Mouse (Mus musculus) CH12.LX (cell line): ENCODE data around the gene Zdhhc4. TPM values are rescaled to one million over a fixed set of nuclear protein-coding genes. Genes with fewer than 3 reads are reported as not detected.

Experiments used
- DNase-seq: peaks from one replicate; pipeline ENCODE4 v3.0.0-alpha.2; 2013; ENCODE audit errors: extremely low read depth
- H3K27ac ChIP-seq: 2 replicates; pipeline ENCODE4 v1.5.1; 2012; ENCODE audit warnings: low read depth, mild to moderate bottlenecking, control low read depth, moderate library complexity; ENCODE audit not compliant: insufficient read depth
- H3K27me3 ChIP-seq: replicated peaks from 2 replicates; pipeline ENCODE3; 2012; ENCODE audit warnings: inconsistent platforms
- H3K36me3 ChIP-seq, 2 experiments: replicated peaks in 1 of 2; 2 replicates each; pipeline versions ENCODE3 to v1.6.1; 2012; ENCODE audit warnings: inconsistent platforms in 1 of 2, low read length in 1 of 2, mild to moderate bottlenecking in 1 of 2, mixed read lengths in 1 of 2, moderate library complexity in 1 of 2; ENCODE audit not compliant: control insufficient read depth in 1 of 2, insufficient read depth in 1 of 2
- H3K4me1 ChIP-seq, 2 experiments: 2 replicates each; pipeline ENCODE4 v1.6.1; 2012; ENCODE audit warnings: inconsistent platforms in 1 of 2, moderate library complexity in 1 of 2; ENCODE audit not compliant: insufficient read depth in 2 of 2, control insufficient read depth in 1 of 2
- H3K4me2 ChIP-seq: 2 replicates; pipeline ENCODE4 v1.6.1; 2012; ENCODE audit warnings: low read depth, mild to moderate bottlenecking, control low read depth; ENCODE audit not compliant: poor library complexity, insufficient read depth, severe bottlenecking
- H3K4me3 ChIP-seq, 3 experiments: fragments of 150-350 bp in 1 of 3; sonication (generic) in 1 of 3; replicated peaks in 1 of 3; 2 replicates each; pipeline versions ENCODE3 to v1.5.1; 2011 to 2012; ENCODE audit warnings: low read depth in 2 of 3, low read length in 2 of 3, mild to moderate bottlenecking in 2 of 3, moderate library complexity in 2 of 3, control low read depth in 1 of 3, improper control_type of control experiment in 1 of 3, inconsistent platforms in 1 of 3, mixed read lengths in 1 of 3; ENCODE audit not compliant: poor library complexity in 1 of 3
- H3K79me2 ChIP-seq: replicated peaks from 2 replicates; pipeline ENCODE4 v1.6.1; 2012; ENCODE audit warnings: mild to moderate bottlenecking, moderate library complexity; ENCODE audit not compliant: control insufficient read depth, poor library complexity, insufficient read depth, severe bottlenecking; ENCODE audit errors: extremely low read depth
- H3K9ac ChIP-seq: 2 replicates; pipeline ENCODE4 v1.6.1; 2012; ENCODE audit warnings: low read depth, mild to moderate bottlenecking, control low read depth, moderate library complexity; ENCODE audit not compliant: insufficient read depth
- H3K9me3 ChIP-seq: replicated peaks from 2 replicates; pipeline ENCODE3; 2012; ENCODE audit warnings: low read length, inconsistent platforms, mixed read lengths
- BHLHE40 ChIP-seq: IDR thresholded peaks from 2 replicates; pipeline ENCODE4 v1.6.1; 2011; ENCODE audit warnings: mild to moderate bottlenecking, low read depth, low read length, improper control_type of control experiment
- CHD1 ChIP-seq: IDR thresholded peaks from 2 replicates; pipeline ENCODE4 v1.6.1; 2012; ENCODE audit warnings: low read depth, low read length, improper control_type of control experiment, inconsistent platforms
- ELF1 ChIP-seq: IDR thresholded peaks from 2 replicates; pipeline ENCODE4 v1.6.1; 2014; ENCODE audit warnings: low read depth, mild to moderate bottlenecking, inconsistent platforms, low read length, improper control_type of control experiment
- ETS1 ChIP-seq: conservative IDR thresholded peaks from 2 replicates; pipeline ENCODE4 v1.6.1; 2012; ENCODE audit warnings: low read depth, mild to moderate bottlenecking, inconsistent platforms, low read length, improper control_type of control experiment, moderate library complexity
- HCFC1 ChIP-seq: IDR thresholded peaks from 2 replicates; pipeline ENCODE4 v1.6.1; 2012; ENCODE audit warnings: low read depth, mild to moderate bottlenecking, inconsistent platforms, low read length, improper control_type of control experiment
- JUN ChIP-seq: IDR thresholded peaks from 2 replicates; pipeline ENCODE4 v1.6.1; 2011; ENCODE audit warnings: low read depth, mild to moderate bottlenecking, low read length, improper control_type of control experiment, moderate library complexity; ENCODE audit not compliant: insufficient read depth
- KAT2A ChIP-seq: IDR thresholded peaks from 2 replicates; pipeline ENCODE4 v1.6.1; 2012; ENCODE audit warnings: low read length, improper control_type of control experiment, inconsistent platforms; ENCODE audit not compliant: insufficient replicate concordance
- MAFK ChIP-seq: IDR thresholded peaks from 2 replicates; pipeline ENCODE4 v1.6.1; 2011; ENCODE audit warnings: low read length, improper control_type of control experiment; ENCODE audit not compliant: insufficient replicate concordance
- MAX ChIP-seq: IDR thresholded peaks from 2 replicates; pipeline ENCODE4 v1.6.1; 2011; ENCODE audit warnings: low read length, improper control_type of control experiment
- MAZ ChIP-seq: IDR thresholded peaks from 2 replicates; pipeline ENCODE4 v1.6.1; 2012; ENCODE audit warnings: low read depth, mild to moderate bottlenecking, inconsistent platforms, low read length, improper control_type of control experiment, moderate library complexity
- MYC ChIP-seq: IDR thresholded peaks from 2 replicates; pipeline ENCODE4 v1.6.1; 2011; ENCODE audit warnings: low read depth, mild to moderate bottlenecking, improper control_type of control experiment, low read length
- NELFE ChIP-seq: IDR thresholded peaks from 2 replicates; pipeline ENCODE4 v1.6.1; 2011; ENCODE audit warnings: low read depth, low read length, improper control_type of control experiment
- NRF1 ChIP-seq: IDR thresholded peaks from 2 replicates; pipeline ENCODE4 v1.6.1; 2014; ENCODE audit warnings: low read depth, mild to moderate bottlenecking, inconsistent platforms, low read length, improper control_type of control experiment, moderate library complexity
- POLR2A ChIP-seq: IDR thresholded peaks from 2 replicates; pipeline ENCODE4 v1.6.1; 2011; ENCODE audit warnings: low read depth, mild to moderate bottlenecking, improper control_type of control experiment, low read length
- TBP ChIP-seq: conservative IDR thresholded peaks from 2 replicates; pipeline ENCODE4 v1.6.1; 2011; ENCODE audit warnings: low read depth, low read length, improper control_type of control experiment
- TCF12 ChIP-seq: IDR thresholded peaks from 2 replicates; pipeline ENCODE4 v1.6.1; 2014; ENCODE audit warnings: low read depth, mild to moderate bottlenecking, inconsistent platforms, low read length, improper control_type of control experiment
- UBTF ChIP-seq: IDR thresholded peaks from 2 replicates; pipeline ENCODE4 v1.6.1; 2012; ENCODE audit warnings: low read depth, mild to moderate bottlenecking, inconsistent platforms, low read length, improper control_type of control experiment, moderate library complexity
- USF1 ChIP-seq: IDR thresholded peaks from 2 replicates; pipeline ENCODE4 v1.6.1; 2014; ENCODE audit warnings: low read depth, mild to moderate bottlenecking, inconsistent platforms, low read length, improper control_type of control experiment
- USF2 ChIP-seq: conservative IDR thresholded peaks from 2 replicates; pipeline ENCODE4 v1.6.1; 2011; ENCODE audit warnings: low read depth, low read length, improper control_type of control experiment
- ZKSCAN1 ChIP-seq: IDR thresholded peaks from 2 replicates; pipeline ENCODE4 v1.6.1; 2012; ENCODE audit warnings: low read depth, inconsistent platforms, low read length, improper control_type of control experiment, borderline replicate concordance
- ZNF384 ChIP-seq: IDR thresholded peaks from 2 replicates; pipeline ENCODE4 v1.6.1; 2012; ENCODE audit warnings: low read depth, low read length, improper control_type of control experiment, inconsistent platforms
- dilution Hi-C: fragments of 300-500 bp; cut with MboI; formaldehyde crosslinking; loops from 2 replicates; pipeline ENCODE4 v1.14.3; 2020; ENCODE audit warnings: low sequenced_read_pairs; ENCODE audit not compliant: extremely low pct_unique_long_range_greater_than_20kb, extremely low pct_ligation_motif_present
- in situ Hi-C: fragments of 300-500 bp; cut with MboI; formaldehyde crosslinking; loops from 3 replicates; pipeline ENCODE4 v1.14.3; 2019; ENCODE audit warnings: low sequenced_read_pairs, low pct_ligation_motif_present, low pct_unique_long_range_greater_than_20kb, mixed read lengths
- polyA plus RNA-seq: library from polyadenylated mRNA; unstranded; fragments of >175 nt; gene quantifications from 2 replicates; pipeline ENCODE4 v1.2.1, GENCODE M21; 2012; ENCODE audit warnings: low read depth; ENCODE audit not compliant: insufficient read length
- total RNA-seq, 2 experiments: library from RNA; depleted of rRNA; stranded (reverse); fragments of 300-350 nt in 1 of 2; fragments of >200 nt in 1 of 2; gene quantifications; 2 replicates each; pipeline ENCODE4 v1.2.3; 2012 to 2014

The Zdhhc4 gene
- total and polyA plus RNA-seq, 3 experiments: 16.3 to 51.5 (median 19.9) TPM

DNA sequence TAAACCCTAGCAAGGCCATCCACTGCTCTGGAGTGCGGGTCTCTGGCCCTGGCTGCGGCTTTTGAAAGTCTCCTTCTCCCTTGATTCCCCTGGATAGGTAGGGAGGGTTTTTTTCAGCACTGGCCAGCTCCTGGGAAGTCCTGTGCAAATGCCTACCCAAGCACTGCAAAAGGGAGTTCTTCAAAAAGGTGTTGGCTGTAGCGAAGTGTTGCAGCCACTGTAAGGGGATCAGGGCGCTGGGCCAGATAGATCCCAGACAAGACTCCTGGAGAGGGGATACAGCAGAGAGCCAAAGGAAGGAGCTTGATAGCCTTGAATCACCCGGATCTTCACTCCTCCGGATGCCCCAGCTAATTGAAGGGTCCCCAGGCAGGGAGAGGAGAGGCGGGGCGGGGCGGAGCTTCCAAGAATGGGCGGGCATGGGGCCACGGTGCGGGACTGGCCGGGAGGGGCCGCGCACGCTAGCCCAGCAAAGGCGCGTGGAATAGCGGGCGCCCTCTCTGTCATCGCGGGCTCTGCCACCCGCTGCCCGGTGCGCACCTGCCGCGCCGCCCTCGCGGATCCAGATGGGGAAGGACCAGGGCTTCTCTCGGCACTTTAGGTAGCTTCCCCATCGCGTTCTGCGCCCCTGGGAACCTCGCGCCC is 40.7 kb upstream of the Zdhhc4 start:
- Histone ChIP-seq H3K36me3 (no peaks in the 10 kb centered on the region), H3K9me3 (no peaks in the 10 kb centered on the region), H3K4me3 (no peak overlapping the region), H3K79me2 (no peaks in the 10 kb centered on the region), H3K27ac (no peak overlapping the region), H3K4me1 (peaks cover 0 to 4% of the 10 kb centered on the region in 2 experiments; a peak in 1 of 4 replicates), H3K4me2 (no peak overlapping the region), H3K27me3 (peaks cover 87% of the 10 kb centered on the region), H3K9ac (no peak overlapping the region)
- DNase-seq: no peak
- dilution Hi-C loops: no loop called here
- no peak for TF ChIP-seq USF1
- no peak for TF ChIP-seq ETS1
- TF ChIP-seq TBP: no peak
- TF ChIP-seq MAZ: no peak
- no peak for TF ChIP-seq NELFE
- TF ChIP-seq JUN: no peak
- no peak for TF ChIP-seq MAX
- no peak for TF ChIP-seq MAFK
- no peak for TF ChIP-seq MYC
- TF ChIP-seq BHLHE40: no peak
- no peak for TF ChIP-seq USF2
- TF ChIP-seq CHD1: no peak
- TF ChIP-seq TCF12: no peak
- TF ChIP-seq ZKSCAN1: no peak
- in situ Hi-C loops: no loop called here

GRCm38 (mm10) chr5:143367931-143368330 is 38.9 kb upstream of the Zdhhc4 start:
- dilution Hi-C loops: no loop called here
- peaks cover 87% of the 10 kb centered on the region for H3K27me3 ChIP-seq
- no peaks in the 10 kb centered on the region for H3K36me3 ChIP-seq
- H3K9me3 ChIP-seq: no peaks in the 10 kb centered on the region
- no peak overlapping the region for H3K4me2 ChIP-seq
- TF ChIP-seq ETS1 (no peak), NRF1 (no peak), ZKSCAN1 (no peak), KAT2A (no peak), ELF1 (no peak), POLR2A (no peak), UBTF (no peak), ZNF384 (no peak), HCFC1 (no peak)
- in situ Hi-C loops: no loop called here
- H3K4me1 ChIP-seq: peaks cover 0 to 2% of the 10 kb centered on the region in 2 experiments; a peak in 1 of 4 replicates
- H3K4me3 ChIP-seq: no peak overlapping the region
- no peak for DNase-seq
- H3K79me2 ChIP-seq: no peaks in the 10 kb centered on the region
- no peak overlapping the region for H3K27ac ChIP-seq
- H3K9ac ChIP-seq: no peak overlapping the region
